Mouse (Mus musculus): ENCODE measurements around the gene Hilpda.

DNA sequence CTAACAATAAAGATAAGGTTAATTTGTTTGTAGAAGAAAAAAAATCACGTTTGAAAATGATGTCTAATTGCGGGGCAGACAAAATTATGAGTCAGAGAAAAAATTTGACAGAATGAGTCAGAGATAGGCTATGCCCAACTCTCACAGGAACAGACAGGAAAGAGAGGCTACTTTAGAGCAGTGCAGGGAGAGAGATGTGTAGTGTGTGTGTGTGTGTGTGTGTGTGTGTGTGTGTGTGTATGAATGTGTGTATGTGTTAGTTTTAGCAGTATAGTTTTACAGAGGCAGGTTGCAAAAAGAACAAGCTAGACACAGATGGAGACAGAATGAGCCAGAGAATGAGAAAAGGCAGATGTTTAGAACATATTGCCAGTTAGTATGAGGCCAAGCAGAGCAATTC is 26.8 kb downstream of the Hilpda start:
- no peak for TF ChIP-seq CTCF (IDR thresholded peaks at IDR 0.05; ENCODE audit: borderline replicate concordance, insufficient read depth, low read depth, low read length)
- TF ChIP-seq POLR2A (IDR thresholded peaks at IDR 0.05; ENCODE audit: borderline replicate concordance, insufficient read depth, low read length), result no peak
